Mouse (Mus musculus) lung, postnatal 14 days (tissue): ENCODE measurements at regions not wholly inside any gene's neighbourhood (a gene's known extent, or its start where the extent isn't known, plus 50 kb on each side); places are given as distances from the start of the nearest gene placed in this dataset.

ENCODE experiments used
- DNase-seq: peaks from one replicate; pipeline ENCODE4 v3.0.0; 2021

- no peak for DNase-seq
Measured at GRCm38 (mm10) chr2:173994301-173995073, 81.6 kb upstream of the Stx16 start.

- no peak for DNase-seq
Measured at GRCm38 (mm10) chr2:174004666-174005065, 71.4 kb upstream of the Stx16 start.

GRCm38 (mm10) chr2:174007976-174008349 lies 68.1 kb upstream of the Stx16 start:
- no peak for DNase-seq

- no peak for DNase-seq
Measured at GRCm38 (mm10) chr2:174008350-174009218, 67.5 kb upstream of the Stx16 start.

GRCm38 (mm10) chr2:174010038-174010437 lies 66.1 kb upstream of the Stx16 start:
- DNase-seq = no peak

GRCm38 (mm10) chr2:174011399-174011798 lies 64.7 kb upstream of the Stx16 start:
- no peak for DNase-seq

- no peak for DNase-seq
Measured at GRCm38 (mm10) chr2:174014361-174014760, 61.7 kb upstream of the Stx16 start.

GRCm38 (mm10) chr2:174015283-174015682 lies 60.8 kb upstream of the Stx16 start:
- no peak for DNase-seq

- DNase-seq = no peak
Measured at GRCm38 (mm10) chr2:174016068-174016467, 60.0 kb upstream of the Stx16 start.

- DNase-seq = no peak
Measured at GRCm38 (mm10) chr2:174017042-174017441, 59.1 kb upstream of the Stx16 start.

GRCm38 (mm10) chr2:174017596-174017995 lies 58.5 kb upstream of the Stx16 start:
- no peak for DNase-seq

GRCm38 (mm10) chr2:174018002-174018401 lies 58.1 kb upstream of the Stx16 start:
- peak; percentile 27 for DNase-seq

- no peak for DNase-seq
Measured at GRCm38 (mm10) chr2:174018986-174019385, 57.1 kb upstream of the Stx16 start.

GRCm38 (mm10) chr2:174019970-174020369 lies 56.1 kb upstream of the Stx16 start:
- no peak for DNase-seq

- no peak for DNase-seq
Measured at GRCm38 (mm10) chr2:174020447-174020846, 55.7 kb upstream of the Stx16 start.

GRCm38 (mm10) chr2:174021538-174021937 lies 54.6 kb upstream of the Stx16 start:
- DNase-seq = no peak

- no peak for DNase-seq
Measured at GRCm38 (mm10) chr2:174022292-174022691, 53.8 kb upstream of the Stx16 start.

GRCm38 (mm10) chr2:174025181-174025870 lies 50.8 kb upstream of the Stx16 start:
- no peak for DNase-seq
